Mouse (Mus musculus) cortical plate, adult 2 months (tissue): ENCODE results near the gene Gpatch11.
"Not testable (repeated sequence)": the region's sequence is repeated elsewhere in the genome, so short reads cannot be mapped to it uniquely, and the experiment has no call there.

ENCODE experiments used
- CTCF ChIP-seq: fragments of 200-500 bp; IDR thresholded peaks from 2 replicates; pipeline ENCODE4 v1.5.1; 2011; ENCODE audit warnings: mild to moderate bottlenecking, control low read depth, low read length; ENCODE audit not compliant: insufficient read depth; ENCODE audit errors: extremely low read depth
- POLR2A ChIP-seq: fragments of 200-500 bp; IDR thresholded peaks from 2 replicates; pipeline ENCODE4 v1.6.1; 2011; ENCODE audit warnings: mild to moderate bottlenecking, low read length, control low read depth; ENCODE audit not compliant: insufficient read depth; ENCODE audit errors: extremely low read depth

DNA sequence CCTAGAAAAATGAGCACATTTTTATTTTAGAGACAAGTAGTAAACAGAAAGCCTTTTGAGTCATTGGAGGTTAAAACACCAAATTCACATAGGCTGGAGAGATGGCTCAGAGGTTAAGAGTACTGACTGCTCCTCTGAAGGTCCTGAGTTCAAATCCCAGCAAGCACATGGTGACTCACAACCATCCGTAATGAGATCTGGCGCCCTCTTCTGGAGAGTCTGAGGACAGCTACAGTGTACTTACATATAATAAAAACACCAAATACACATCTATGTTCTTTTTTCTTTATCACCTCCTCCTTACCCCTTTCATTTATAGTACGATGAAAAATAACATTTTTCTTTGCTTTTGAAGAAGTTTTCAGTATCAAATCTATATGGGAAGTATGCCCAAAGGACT lies 47.1 kb upstream of the Gpatch11 start:
- not testable (repeated sequence) for TF ChIP-seq POLR2A, CTCF
